Mouse (Mus musculus) adrenal gland, postnatal 14 days (tissue): Measurements from ENCODE around the gene Skiv2l. TPM values are rescaled to one million over a fixed set of nuclear protein-coding genes. Genes with fewer than 3 reads are reported as not detected.
"Not testable (repeated sequence)": the region's sequence is repeated elsewhere in the genome, so short reads cannot be mapped to it uniquely, and the experiment has no call there.

Experiments used
- DNase-seq: peaks from one replicate; pipeline ENCODE4 v3.0.0; 2021; ENCODE audit warnings: mixed read lengths
- total RNA-seq: library from RNA; stranded (reverse); gene quantifications from 2 replicates; pipeline ENCODE4 v1.2.3, GENCODE M21; 2021

Skiv2l gene
- total RNA-seq, 1 experiment from 2014 or later: 60.0 TPM

GRCm38 (mm10) chr17:34874321-34874720, 24.3 kb upstream of the Skiv2l start:
- peak; percentile 44 for DNase-seq

GRCm38 (mm10) chr17:34865981-34866380, 16.0 kb upstream of the Skiv2l start:
- no peak for DNase-seq

- DNase-seq: no peak
Observed at GRCm38 (mm10) chr17:34862416-34863081, 12.5 kb upstream of the Skiv2l start, which contains the start of gene Cfb. TSS of gene Cfb (minus strand) at chr17:34862518.

GRCm38 (mm10) chr17:34861704-34862415, 11.8 kb upstream of the Skiv2l start:
- DNase-seq: peak; percentile 47

- no peak for DNase-seq
Observed at GRCm38 (mm10) chr17:34860514-34860913, 10.5 kb upstream of the Skiv2l start.

- no peak for DNase-seq
Observed at GRCm38 (mm10) chr17:34858670-34859069, 8.7 kb upstream of the Skiv2l start.

GRCm38 (mm10) chr17:34855825-34856224, 5.8 kb upstream of the Skiv2l start:
- peak; percentile 80 for DNase-seq

GRCm38 (mm10) chr17:34854761-34855160, 4.8 kb upstream of the Skiv2l start:
- DNase-seq: no peak

GRCm38 (mm10) chr17:34853511-34853910, 3.5 kb upstream of the Skiv2l start:
- no peak for DNase-seq

- no peak for DNase-seq
Observed at GRCm38 (mm10) chr17:34850517-34851125, 611 bp upstream of the Skiv2l start.

- DNase-seq: no peak
Observed at GRCm38 (mm10) chr17:34847615-34848014, 2.4 kb downstream of the Skiv2l start.

- no peak for DNase-seq
Observed at GRCm38 (mm10) chr17:34847192-34847591, 2.8 kb downstream of the Skiv2l start.

GRCm38 (mm10) chr17:34844884-34845283, 5.1 kb downstream of the Skiv2l start:
- DNase-seq: no peak

- no peak for DNase-seq
Observed at GRCm38 (mm10) chr17:34840736-34841307, 9.2 kb downstream of the Skiv2l start.

- no peak for DNase-seq
Observed at GRCm38 (mm10) chr17:34838785-34839184, 11.2 kb downstream of the Skiv2l start.

GRCm38 (mm10) chr17:34837464-34838324, 12.3 kb downstream of the Skiv2l start:
- DNase-seq: peak; percentile 34

- peak; percentile 98 for DNase-seq
Observed at GRCm38 (mm10) chr17:34836856-34837221, 13.2 kb downstream of the Skiv2l start, which contains the start of the genes Stk19 and Dxo. TSS of gene Stk19 (minus strand) at chr17:34836945. TSS of gene Dxo (plus strand) at chr17:34837019.

- DNase-seq: peak; percentile 84
Observed at GRCm38 (mm10) chr17:34836155-34836855, 13.7 kb downstream of the Skiv2l start.

- DNase-seq: not testable (repeated sequence)
Observed at GRCm38 (mm10) chr17:34830776-34831175, 19.2 kb downstream of the Skiv2l start.

- no peak for DNase-seq
Observed at GRCm38 (mm10) chr17:34814818-34815370, 35.1 kb downstream of the Skiv2l start.

GRCm38 (mm10) chr17:34813747-34814146, 36.3 kb downstream of the Skiv2l start:
- DNase-seq: not testable (repeated sequence)
